Mouse (Mus musculus): ENCODE measurements around the gene Pilra. TPM values are rescaled to one million over a fixed set of nuclear protein-coding genes. Genes with fewer than 3 reads are reported as not detected.
"Not testable (repeated sequence)": the region's sequence is repeated elsewhere in the genome, so short reads cannot be mapped to it uniquely, and the experiment has no call there.

The Pilra gene
- total RNA-seq (2021): 1 to 10 TPM; 1.7 to 2.4 TPM
- long read RNA-seq, experiment 1, partial matches to known transcripts: 0 of 4 reads
- long read RNA-seq, experiment 1, other reads (novel, unspliced or antisense): 0 of 4 reads
- long read RNA-seq, experiment 2, partial matches to known transcripts: 0 of 3 reads
- long read RNA-seq, experiment 2, other reads (novel, unspliced or antisense): 1 of 3 reads

DNA sequence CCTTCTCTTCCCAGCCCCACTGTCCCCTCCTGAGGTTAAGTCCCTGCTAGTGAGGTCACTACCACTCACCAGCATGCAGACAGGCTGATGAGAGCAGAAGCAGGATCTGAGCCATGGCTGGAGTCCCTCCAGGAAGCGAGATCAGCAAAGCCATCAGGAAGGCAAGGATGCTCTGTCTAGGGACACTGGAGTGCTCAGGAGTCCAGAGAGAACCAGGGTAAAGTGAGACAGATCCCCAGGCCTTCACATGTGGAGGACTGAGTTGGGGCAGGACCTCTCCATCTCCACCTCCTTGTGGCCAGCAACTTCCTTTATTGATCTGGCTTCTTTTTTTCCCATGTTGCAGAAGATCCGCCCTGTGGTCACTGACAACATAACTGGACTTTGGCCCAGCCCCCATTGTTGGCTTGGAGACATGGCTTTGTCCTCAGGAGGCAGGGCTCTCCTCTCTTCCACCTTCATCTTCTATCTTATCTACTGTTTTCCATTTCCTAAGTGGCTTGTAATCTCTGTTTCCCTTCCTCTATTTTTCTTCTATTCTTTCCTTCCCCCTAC lies at the start of gene Pilra:
Gene Pilra, minus strand, starts transcription at position 316 of the 555 bp plus-strand sequence.
- peak in 1 of 2 experiments; percentile 14 for DNase-seq (ENCODE audit: low spot score in 2 of 2)

- no peak for DNase-seq (ENCODE audit: low spot score in 2 of 2)
These were observed 47.3 kb upstream of the Pilra start for GRCm38 (mm10) chr5:137883345-137883744.

- DNase-seq (ENCODE audit: low spot score in 2 of 2): no peak
These were observed 46.8 kb upstream of the Pilra start for GRCm38 (mm10) chr5:137882922-137883321.

DNA sequence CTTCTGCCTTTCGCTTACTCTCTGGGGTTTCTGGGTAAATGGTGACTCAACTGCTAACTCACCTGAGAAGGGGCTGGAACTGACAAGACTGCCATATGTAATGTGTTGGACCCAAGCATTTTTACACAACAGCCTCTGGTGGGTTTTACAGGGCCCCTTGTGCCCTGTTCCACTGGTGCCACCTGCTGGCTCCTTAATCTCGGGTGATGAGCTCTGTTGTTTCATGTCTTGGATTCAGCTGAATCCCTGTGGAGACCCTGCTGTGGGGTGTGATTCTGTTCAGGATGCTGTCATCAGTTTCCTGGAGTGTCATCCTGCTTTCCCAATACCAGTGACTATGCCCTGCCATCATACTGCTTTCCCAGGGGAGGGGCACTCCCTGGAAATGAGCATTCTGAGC lies 41.8 kb upstream of the Pilra start:
- DNase-seq (ENCODE audit: low spot score in 2 of 2): peak in 1 of 2 experiments; percentile 19

DNA sequence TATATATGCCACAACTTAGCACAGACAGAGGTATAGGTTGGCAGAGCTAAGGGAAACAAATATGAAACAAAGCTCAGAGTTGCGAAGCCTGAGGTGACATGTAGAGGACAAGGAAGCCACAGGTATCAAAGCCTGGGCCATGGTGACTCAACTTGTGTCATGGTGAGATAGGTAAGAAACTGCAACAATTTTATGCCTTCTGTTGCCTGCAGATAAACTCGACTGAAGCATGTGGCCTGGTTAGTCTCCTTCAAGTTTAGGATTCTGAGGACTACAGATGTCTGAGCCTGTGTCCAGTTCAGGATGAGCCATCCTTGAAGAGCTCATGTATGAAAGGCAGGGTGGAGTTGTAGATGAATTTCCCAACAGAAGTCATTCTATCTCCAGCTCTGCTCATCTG lies 39.0 kb upstream of the Pilra start:
- no peak for DNase-seq (ENCODE audit: low spot score in 2 of 2)

DNA sequence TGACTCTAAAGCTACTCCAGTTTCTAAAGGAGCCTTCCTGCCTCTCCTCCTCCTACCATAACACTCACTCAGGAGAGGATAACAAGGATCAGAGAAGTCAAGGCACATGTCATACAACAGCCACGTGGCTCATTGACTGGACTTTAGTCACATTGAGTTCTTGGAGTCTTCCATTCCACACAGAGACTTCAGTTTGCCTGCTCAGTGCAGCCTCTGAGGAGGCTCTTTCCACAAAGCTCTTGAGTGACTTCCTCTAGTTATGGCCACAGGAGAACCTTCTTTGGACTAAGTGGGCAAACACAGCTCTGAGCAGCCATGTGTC lies 36.3 kb upstream of the Pilra start:
- not testable (repeated sequence) for DNase-seq (ENCODE audit: low spot score in 2 of 2)

GRCm38 (mm10) chr5:137871644-137872380 lies 35.7 kb upstream of the Pilra start, which contains the start of gene Pilrb2:
TSS of gene Pilrb2 (minus strand) at chr5:137871815.
- DNase-seq (ENCODE audit: low spot score in 2 of 2): not testable (repeated sequence)

- not testable (repeated sequence) for DNase-seq (ENCODE audit: low spot score in 2 of 2)
These were observed 32.5 kb upstream of the Pilra start for GRCm38 (mm10) chr5:137868600-137868999.

DNA sequence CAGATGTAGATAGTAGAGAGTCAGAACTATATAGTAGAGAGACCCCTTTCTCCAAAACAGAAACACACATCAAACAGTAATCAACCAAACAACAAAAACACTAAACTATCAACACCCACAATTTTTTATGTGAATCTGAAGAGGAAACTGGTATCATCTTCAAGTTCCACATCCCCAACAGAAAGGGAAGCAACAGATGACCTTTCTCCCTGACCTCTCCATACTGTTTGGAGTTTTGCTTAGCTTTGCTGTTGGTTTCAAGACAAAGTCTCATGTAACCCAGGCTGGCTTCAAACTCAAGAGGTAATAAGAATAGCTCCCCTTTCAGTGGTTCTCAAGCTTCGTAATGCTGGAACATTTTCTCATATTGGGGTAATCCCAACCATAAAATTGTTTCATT lies 27.9 kb upstream of the Pilra start:
- not testable (repeated sequence) for DNase-seq (ENCODE audit: low spot score in 2 of 2)

- DNase-seq (ENCODE audit: low spot score in 2 of 2): not testable (repeated sequence)
These were observed 22.1 kb upstream of the Pilra start, which contains the start of gene Pilrb1 for GRCm38 (mm10) chr5:137857960-137858710. TSS of gene Pilrb1 (minus strand) at chr5:137858106.

GRCm38 (mm10) chr5:137856870-137857269 lies 20.8 kb upstream of the Pilra start:
- not testable (repeated sequence) for DNase-seq (ENCODE audit: low spot score in 2 of 2)

DNA sequence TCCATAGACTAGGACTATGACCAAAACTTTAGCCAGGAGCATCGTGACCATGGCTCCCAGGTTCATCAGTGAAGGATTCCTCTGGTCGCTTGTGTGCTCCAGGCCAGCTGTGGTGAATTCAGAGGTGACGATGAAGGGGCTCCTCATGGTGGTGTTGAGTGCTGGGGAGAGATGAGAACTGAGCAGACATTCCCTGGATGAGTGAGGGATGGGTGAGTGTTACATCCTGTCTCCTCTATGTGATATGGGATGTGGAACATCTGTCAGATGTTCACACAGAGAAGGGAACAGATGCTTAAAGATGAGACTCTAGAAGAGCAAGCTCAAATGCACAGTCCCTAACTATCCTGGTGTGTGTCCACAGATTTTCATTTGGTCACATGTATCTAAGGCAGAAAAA lies 18.8 kb upstream of the Pilra start:
- DNase-seq (ENCODE audit: low spot score in 2 of 2): not testable (repeated sequence)

- DNase-seq (ENCODE audit: low spot score in 2 of 2): not testable (repeated sequence)
These were observed 14.2 kb upstream of the Pilra start for GRCm38 (mm10) chr5:137850313-137850712.

DNA sequence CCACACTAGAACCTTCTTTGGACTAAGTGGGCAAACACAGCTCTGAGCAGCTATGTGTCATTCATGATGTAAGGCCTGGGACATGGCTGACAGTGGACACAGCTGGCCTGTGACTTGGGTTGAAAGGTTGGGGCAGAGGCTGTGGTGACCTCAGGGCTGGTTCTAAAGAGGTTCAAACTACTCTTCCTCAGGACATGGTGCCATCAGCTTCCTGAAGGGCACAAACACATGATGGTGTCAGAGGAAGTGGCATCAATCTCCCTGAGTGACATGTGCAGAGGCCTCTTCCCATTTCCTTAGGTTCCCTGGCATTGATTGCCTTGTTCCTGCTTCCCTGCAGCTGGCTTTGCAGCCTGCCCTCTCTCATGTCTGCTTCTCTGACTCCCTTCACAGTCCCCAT lies 1.0 kb upstream of the Pilra start:
- peak in 1 of 2 experiments; percentile 11 for DNase-seq (ENCODE audit: low spot score in 2 of 2)

DNA sequence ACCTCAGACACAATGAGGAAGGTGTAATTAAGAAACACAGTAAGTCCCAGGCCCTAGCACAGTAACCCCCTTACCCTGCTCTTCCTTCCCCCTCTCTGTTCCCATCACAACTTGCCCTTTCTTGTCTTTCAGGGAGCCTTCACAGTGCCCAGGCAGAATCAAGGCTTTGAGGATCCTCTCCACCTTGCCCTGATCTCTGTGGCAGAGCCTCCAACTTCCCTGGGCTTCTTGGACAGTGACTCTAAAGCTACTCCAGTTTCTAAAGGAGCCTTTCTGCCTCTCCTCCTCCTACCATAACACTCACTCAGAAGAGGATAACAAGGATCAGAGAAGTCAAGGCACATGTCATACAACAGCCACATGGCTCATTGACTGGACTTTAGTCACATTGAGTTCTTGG lies 530 bp upstream of the Pilra start:
- no peak for DNase-seq (ENCODE audit: low spot score in 2 of 2)

- DNase-seq (ENCODE audit: low spot score in 2 of 2): peak in 1 of 2 experiments; percentile 1
These were observed 2.6 kb downstream of the Pilra start for GRCm38 (mm10) chr5:137833500-137833899.

DNA sequence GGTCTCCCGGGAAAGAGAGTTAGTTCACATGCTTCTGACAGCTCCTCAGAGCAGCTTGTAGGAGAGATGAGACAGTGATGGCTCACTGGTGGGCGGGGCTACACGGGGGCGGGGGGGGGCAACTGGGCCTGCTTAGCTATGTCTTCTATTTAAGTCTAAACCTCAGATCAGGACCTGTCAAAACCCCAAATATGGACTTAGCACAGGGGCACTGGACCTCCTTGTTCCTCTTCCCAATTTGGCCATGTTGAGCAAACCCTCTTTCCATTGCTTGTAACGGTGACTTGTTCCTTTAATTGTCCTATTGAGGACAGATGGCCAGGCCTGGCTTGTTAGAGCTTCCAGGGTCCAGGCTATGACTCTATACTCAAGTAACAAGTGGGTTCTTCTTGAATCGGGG lies 4.6 kb downstream of the Pilra start:
- DNase-seq (ENCODE audit: low spot score in 2 of 2): peak in 1 of 2 experiments; percentile 3

- DNase-seq (ENCODE audit: low spot score in 2 of 2): no peak
These were observed 5.0 kb downstream of the Pilra start for GRCm38 (mm10) chr5:137831106-137831505.

DNA sequence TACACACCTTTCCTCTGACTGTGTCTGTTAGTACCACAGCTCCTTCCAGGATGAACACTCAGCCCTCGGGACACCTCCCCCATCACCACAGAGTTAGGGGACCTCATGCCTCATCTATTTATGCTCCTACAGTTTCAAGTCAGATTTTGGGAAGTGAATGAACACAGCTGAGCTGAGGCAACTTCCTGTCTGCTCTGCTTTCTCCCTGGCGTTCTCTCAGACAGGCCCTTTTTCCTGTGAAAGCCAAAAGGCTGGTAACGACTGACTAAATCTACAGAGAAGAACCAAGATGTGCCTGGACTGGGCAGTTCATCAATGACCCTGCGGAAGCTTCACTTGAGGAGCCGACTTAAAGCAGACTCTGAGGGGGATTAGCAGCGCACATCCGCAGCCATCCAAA lies 5.8 kb downstream of the Pilra start:
- DNase-seq (ENCODE audit: low spot score in 2 of 2): peak in 1 of 2 experiments; percentile 10

DNA sequence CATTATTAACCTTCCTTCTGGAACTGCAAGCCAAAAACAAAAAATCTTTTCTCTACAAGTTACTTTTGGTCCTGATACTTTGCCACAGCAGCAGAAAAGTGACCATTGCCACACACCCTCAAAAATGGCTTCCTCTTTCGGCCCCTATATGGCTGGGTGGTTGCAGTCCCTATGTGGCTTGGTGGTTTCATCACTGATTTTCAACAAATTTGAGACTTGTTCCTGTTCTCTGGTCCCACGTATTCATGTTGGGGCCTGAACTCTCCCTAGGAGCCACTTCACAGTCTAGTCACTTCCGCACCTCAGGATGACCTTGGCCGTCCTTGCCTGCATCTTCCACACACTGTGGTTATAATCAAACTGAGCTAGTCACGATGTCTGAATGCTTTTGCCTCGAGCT lies 7.4 kb downstream of the Pilra start:
- DNase-seq (ENCODE audit: low spot score in 2 of 2): peak in 1 of 2 experiments; percentile 11

DNA sequence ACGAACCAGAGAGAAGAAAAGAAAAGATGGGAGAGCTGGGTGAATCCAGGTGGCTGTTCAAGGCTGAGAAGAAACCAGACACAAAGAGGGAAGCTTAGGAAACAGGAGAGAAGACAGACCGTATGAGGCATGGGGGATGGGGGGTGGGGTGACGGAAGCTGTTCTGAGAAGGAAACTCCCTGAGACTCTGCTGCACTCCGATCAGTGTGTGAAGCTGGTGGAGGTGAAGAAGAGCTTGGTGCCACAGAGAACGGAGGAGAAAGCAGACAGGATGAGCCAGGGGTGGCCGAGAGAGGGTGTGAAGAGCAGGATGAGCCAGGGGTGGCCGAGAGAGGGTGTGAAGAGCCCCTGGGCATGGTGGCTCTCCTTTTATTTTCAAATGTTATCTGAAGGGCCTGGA lies 9.7 kb downstream of the Pilra start:
- DNase-seq (ENCODE audit: low spot score in 2 of 2): peak in 1 of 2 experiments; percentile 12

- peak in 1 of 2 experiments; percentile 12 for DNase-seq (ENCODE audit: low spot score in 2 of 2)
These were observed 10.1 kb downstream of the Pilra start for GRCm38 (mm10) chr5:137825971-137826370.
